In the genomic region with DNA sequence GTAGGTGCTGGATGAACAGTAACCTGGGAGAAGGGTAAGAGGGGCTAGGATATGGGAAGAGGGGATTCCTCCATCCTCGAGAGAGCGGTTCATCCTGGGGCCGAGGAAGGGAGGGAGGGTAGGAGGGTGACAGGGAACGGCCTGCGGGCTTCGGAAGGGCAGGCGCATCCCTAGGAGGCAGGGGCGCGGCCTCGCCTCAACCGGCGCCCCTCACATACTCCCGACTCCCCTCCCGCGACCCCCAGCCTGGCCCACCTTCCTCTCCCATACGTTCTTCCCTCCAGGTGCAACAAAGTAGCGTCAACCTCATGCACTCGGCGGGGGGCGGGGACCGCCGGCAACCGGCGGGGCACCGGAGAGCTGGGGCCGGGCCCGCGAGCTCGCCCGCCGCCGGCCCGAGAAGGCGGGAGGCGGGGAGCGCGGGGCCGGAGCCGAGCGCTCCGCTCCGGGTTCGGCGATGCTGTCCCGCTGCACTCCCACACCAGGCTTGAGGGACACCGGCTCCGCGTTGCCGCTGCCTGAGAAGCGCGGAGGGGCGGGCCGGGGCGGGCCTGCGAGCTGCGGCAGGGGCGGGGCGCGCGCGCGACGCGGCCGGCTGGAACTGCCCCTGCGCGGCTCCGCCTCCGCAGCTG, we compare ENCODE assay signal across 8 mouse cellular contexts. TPM values are rescaled to one million over a fixed set of nuclear protein-coding genes. Genes with fewer than 3 reads are reported as not detected.
DNase-seq lines count a peak whose midpoint lies in the region; ATAC-seq and TF ChIP-seq lines count a peak whose summit lies in the region.

Gene Limk1, minus strand, starts transcription at position 513 of the 632 bp plus-strand sequence.

- peak; percentile 82 for TF ChIP-seq POLR2A in myocyte (IDR thresholded peaks at IDR 0.05; ENCODE audit: insufficient read length, low read depth)

- H3K79me2 ChIP-seq in myocyte (ENCODE audit: control insufficient read depth, insufficient read depth) = peaks cover 6% of the 10 kb centered on the region

- peak within 1 kb of the TSS; percentile 49 for H3ac ChIP-seq in myocyte (ENCODE audit: control insufficient read depth, insufficient read length)

- peak within 1 kb of the TSS; percentile 84 for H3K9ac ChIP-seq in kidney, embryonic 16.5 days (replicated peaks; ENCODE audit: low read length)
- H3K9ac ChIP-seq in forebrain, embryonic 13.5 days = peak within 1 kb of the TSS; percentile 92

- H3K36me3 ChIP-seq in kidney, embryonic 16.5 days (ENCODE audit: insufficient read depth, low read length) = no peaks in the 10 kb centered on the region; the same call in 1 of the 2 replicates
- peaks cover 31% of the 10 kb centered on the region for H3K36me3 ChIP-seq in forebrain, embryonic 13.5 days (ENCODE audit: poor library complexity, severe bottlenecking)
- no peaks in the 10 kb centered on the region for H3K36me3 ChIP-seq in myocyte (ENCODE audit: control insufficient read depth, insufficient read depth)

- ATAC-seq in kidney, embryonic 16.5 days (ENCODE audit: low FRiP score, low TSS enrichment) = peak; percentile 20
- peak; percentile 17 for ATAC-seq in forebrain, embryonic 13.5 days
- ATAC-seq in activated CD4-positive, CD25-positive, alpha-beta regulatory T cell, adult 4 months = no peak

- no peaks in the 10 kb centered on the region for H3K9me3 ChIP-seq in kidney, embryonic 16.5 days (ENCODE audit: low read length)
- H3K9me3 ChIP-seq in forebrain, embryonic 13.5 days (replicated peaks) = no peaks in the 10 kb centered on the region

- H3K27ac ChIP-seq in kidney, embryonic 16.5 days (ENCODE audit: low read length) = peak within 1 kb of the TSS; percentile 57; the same call in 1 of the 2 replicates
- H3K27ac ChIP-seq in forebrain, embryonic 13.5 days = peak within 1 kb of the TSS; percentile 83

- peaks cover 13% of the 10 kb centered on the region for H3K4me1 ChIP-seq in kidney, embryonic 16.5 days (ENCODE audit: insufficient read depth, low read length)
- peaks cover 22% of the 10 kb centered on the region for H3K4me1 ChIP-seq in forebrain, embryonic 13.5 days

- H3K4me3 ChIP-seq in kidney, embryonic 16.5 days (ENCODE audit: low read length) = peak within 1 kb of the TSS; percentile 85
- peak within 1 kb of the TSS; percentile 78 for H3K4me3 ChIP-seq in forebrain, embryonic 13.5 days
- H3K4me3 ChIP-seq in myocyte = peak within 1 kb of the TSS; percentile 34

- peak within 1 kb of the TSS; percentile 96 for H3K4me2 ChIP-seq in kidney, embryonic 16.5 days (replicated peaks; ENCODE audit: low read depth, low read length)
- H3K4me2 ChIP-seq in forebrain, embryonic 13.5 days = peak within 1 kb of the TSS; percentile 72
- peak within 1 kb of the TSS; percentile 86 for H3K4me2 ChIP-seq in myocyte (ENCODE audit: low read depth)

- H3K27me3 ChIP-seq in kidney, embryonic 16.5 days (ENCODE audit: insufficient read depth, low read length) = no peaks in the 10 kb centered on the region; the same call in 1 of the 2 replicates
- no peaks in the 10 kb centered on the region for H3K27me3 ChIP-seq in forebrain, embryonic 13.5 days
- H3K27me3 ChIP-seq in myocyte (ENCODE audit: control insufficient read depth, insufficient read depth, insufficient read length) = no peaks in the 10 kb centered on the region

- under 1% methylated on average over 53 of the region's 69 CpGs for WGBS in kidney, embryonic 16.5 days
- under 1% methylated on average over 61 of the region's 69 CpGs for WGBS in forebrain, embryonic 13.5 days

- DNase-seq in kidney, postnatal 14 days = no peak
- DNase-seq in adrenal gland, adult 2 months = no peak
- no peak for DNase-seq in layer of hippocampus, postnatal 36 days
- DNase-seq in right cerebral cortex, postnatal 14 days = no peak

TF ChIP-seq in myocyte, 11 proteins besides CTCF, POLR2A, EP300 and RAD21:
- TF ChIP-seq USF1 (IDR thresholded peaks at IDR 0.05; ENCODE audit: low read depth) = no peak
- TF ChIP-seq POLR2AphosphoS2 (IDR thresholded peaks at IDR 0.05; ENCODE audit: insufficient read length, low read depth) = peak; percentile 61

RNA-seq across cellular contexts. Expression of gene Limk1, which starts in this region (rescaled TPM):
- polyA plus RNA-seq in kidney, embryonic 16.5 days (2015; fragmentation: Nextera tagmentation; extraction: Ambion mirVana) = 4.9 and 5.2 TPM in 2 replicates
- total RNA-seq in adrenal gland, adult 2 months (2021) = 10 to 100 TPM; 20.6 to 22.1 TPM
- 36.5 and 38.4 TPM in 2 replicates for polyA plus RNA-seq in adrenal gland, adult 2 months (2012; rRNA removed)
- 13.8 and 14.1 TPM in 2 replicates for polyA plus RNA-seq in forebrain, embryonic 13.5 days (2015; fragmentation: Nextera tagmentation; extraction: Ambion mirVana)
- 10 to 100 TPM; 39.1 to 40.1 TPM for total RNA-seq in layer of hippocampus, postnatal 36 days (2021)
- 22.3 TPM for polyA plus RNA-seq in myocyte (2012; fragmentation: generic; extraction: Trizol)
- polyA plus RNA-seq in activated CD4-positive, CD25-positive, alpha-beta regulatory T cell, adult 4 months (2017; shearing (Covaris generic)) = 1 to 10 TPM; 3.8 to 4.2 TPM

Comparison
In these comparisons a context has a peak if more than half of its experiments do, and no peak if none do; other contexts are left out.
1. H3K4me3 ChIP-seq: peak in every context shown above with its lines; median percentile 85 in kidney, embryonic 16.5 days; 78 in forebrain, embryonic 13.5 days; 34 in myocyte.